Mouse (Mus musculus) gastrocnemius, adult 18-20 months (tissue): Measurements from ENCODE around the gene St5. TPM values are rescaled to one million over a fixed set of nuclear protein-coding genes. Genes with fewer than 3 reads are reported as not detected.

Experiments
- DNase-seq: peaks from one replicate; pipeline ENCODE4 v3.0.0; 2021; ENCODE audit warnings: low spot score
- total RNA-seq, 2 experiments: library from RNA; stranded (reverse); gene quantifications; 2 replicates each; pipeline ENCODE4 v1.2.3; 2021

St5 gene
- total RNA-seq, 2 experiments from 2014 or later: 6.0 to 8.2 TPM

DNA sequence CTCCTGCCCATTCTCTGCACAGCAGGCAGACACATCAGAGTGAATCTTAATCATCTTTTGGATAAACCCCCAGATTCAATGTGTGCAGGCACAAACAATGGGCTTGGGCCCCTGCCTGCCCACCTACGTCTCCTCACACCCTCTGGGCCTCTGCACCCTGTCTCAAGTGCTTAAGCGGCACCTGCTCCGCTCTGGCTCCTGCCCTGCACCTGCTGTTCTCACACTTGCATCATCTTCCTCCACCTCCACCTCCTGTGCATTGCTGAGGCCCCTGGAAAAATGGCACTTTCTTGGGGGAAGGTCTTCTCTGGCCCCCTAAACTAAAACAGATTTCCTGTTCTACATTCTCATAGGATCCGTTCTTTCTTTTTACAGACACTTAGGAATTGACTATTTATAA, 169.5 kb downstream of the St5 start:
- DNase-seq: no peak

DNA sequence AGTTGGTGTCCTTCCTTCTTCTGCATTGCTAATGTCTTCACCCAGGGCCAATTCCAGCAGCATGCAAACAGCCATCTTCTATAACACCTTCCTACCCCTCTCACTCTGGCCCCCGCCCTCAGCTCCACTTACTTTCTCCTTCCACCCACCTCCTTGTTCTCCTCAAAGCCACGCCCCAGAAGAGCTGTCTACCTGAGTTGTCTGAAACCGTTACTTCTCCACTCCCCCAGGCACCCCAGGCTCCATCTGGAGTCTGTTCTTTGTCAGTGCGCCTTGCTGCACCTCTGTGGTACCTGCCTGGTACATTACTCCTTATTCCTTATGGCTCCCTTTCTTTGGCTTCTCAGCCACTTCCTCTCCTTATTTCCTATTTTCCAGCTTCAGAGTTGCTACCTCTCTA, 170.3 kb downstream of the St5 start:
- DNase-seq: no peak

DNA sequence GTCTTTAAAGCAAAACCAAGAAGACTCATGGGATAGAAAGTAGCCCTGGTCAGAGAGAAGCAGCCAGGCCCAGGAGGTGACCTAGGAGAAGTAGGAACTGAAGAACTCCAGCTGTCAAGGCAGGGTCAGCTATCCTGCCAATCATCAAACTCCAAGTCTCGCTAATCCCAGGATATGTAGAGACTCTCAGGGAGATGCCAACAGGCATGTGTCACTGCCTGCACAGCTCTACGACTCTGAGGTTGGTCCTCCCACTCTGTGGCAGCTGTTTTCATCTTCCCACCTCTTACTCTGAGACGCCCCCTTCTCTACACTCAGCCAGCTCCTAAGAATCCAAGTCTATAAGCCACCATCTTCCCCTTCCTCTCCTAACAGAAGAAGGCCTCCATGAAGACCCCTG, 170.7 kb downstream of the St5 start:
- no peak for DNase-seq

DNA sequence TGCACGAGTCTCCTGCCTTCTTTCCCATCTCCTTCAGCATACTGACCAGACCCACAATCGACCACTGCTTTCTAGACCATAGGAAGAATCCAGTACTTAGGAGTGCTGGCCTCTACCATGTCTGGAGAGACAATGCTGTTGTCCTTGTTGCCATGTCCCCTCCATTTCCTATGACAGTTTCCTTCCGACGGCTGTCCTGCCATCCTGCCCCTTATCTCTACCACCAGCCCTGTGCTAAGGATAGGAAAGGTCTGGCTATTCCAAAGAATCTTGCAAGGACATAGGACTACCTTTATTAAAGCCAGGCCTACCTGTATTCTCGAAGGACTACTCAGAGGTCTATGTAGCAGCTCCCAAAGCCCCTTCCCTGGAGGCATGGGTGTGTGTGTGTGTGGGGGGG, 171.9 kb downstream of the St5 start:
- DNase-seq: no peak

DNA sequence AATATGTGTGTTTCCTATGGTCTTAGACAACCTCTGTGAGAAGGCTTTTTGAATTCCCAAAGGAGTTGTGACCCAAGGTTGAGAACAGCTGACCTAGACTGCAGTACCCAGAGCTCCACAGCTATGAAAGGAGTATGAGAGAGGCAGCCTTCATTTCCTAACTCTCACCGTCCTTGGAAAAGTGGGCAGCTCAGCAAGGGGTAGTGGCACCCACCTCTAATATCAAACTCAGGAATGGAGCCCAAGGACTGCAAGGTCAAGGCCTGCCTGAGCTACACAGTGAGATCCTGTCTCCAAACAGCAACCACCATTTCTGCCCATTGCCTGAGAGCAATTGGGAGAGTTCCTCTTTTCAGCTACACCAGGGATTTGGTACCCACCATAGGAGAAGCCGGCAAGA, 173.7 kb downstream of the St5 start:
- no peak for DNase-seq

DNA sequence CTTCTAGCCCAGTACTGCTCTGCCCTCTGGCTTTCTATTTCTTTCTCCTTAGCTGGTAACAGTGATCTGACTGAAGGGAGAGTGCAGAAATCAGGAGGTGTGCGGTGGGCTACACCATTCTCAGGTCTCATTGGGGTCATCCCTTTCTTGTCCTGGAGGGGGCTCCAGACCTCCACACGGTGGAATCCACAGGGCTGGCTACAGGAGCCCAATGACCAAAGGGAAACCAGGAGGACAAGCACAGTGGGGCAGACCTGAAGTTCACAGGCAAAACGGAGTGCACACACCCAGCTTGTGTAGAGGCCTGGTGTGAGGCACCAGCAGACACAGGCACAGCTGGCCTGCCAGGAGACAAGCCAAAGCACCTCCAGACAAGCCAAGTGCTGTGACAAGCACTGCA, 175.0 kb downstream of the St5 start:
- DNase-seq: peak; percentile 67

DNA sequence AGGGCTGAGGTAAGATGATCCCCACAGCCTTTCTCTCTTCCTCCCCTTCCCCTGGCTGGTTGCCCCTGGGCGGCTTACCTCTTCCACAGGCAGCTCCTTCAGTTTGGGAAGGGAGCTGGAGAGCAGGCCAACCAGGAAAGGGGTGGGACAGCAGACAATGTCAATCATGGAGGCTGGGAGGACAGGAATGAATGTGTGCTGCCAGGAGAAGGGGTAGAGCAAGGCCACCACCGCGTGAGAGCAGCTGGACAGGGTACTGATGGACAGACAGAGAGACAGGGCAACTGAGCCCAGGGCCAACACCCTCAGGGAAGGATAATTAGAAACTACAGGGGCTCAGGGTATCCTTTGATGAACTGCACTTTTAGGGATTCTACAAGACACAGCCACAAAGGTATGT, 175.9 kb downstream of the St5 start:
- DNase-seq: no peak

DNA sequence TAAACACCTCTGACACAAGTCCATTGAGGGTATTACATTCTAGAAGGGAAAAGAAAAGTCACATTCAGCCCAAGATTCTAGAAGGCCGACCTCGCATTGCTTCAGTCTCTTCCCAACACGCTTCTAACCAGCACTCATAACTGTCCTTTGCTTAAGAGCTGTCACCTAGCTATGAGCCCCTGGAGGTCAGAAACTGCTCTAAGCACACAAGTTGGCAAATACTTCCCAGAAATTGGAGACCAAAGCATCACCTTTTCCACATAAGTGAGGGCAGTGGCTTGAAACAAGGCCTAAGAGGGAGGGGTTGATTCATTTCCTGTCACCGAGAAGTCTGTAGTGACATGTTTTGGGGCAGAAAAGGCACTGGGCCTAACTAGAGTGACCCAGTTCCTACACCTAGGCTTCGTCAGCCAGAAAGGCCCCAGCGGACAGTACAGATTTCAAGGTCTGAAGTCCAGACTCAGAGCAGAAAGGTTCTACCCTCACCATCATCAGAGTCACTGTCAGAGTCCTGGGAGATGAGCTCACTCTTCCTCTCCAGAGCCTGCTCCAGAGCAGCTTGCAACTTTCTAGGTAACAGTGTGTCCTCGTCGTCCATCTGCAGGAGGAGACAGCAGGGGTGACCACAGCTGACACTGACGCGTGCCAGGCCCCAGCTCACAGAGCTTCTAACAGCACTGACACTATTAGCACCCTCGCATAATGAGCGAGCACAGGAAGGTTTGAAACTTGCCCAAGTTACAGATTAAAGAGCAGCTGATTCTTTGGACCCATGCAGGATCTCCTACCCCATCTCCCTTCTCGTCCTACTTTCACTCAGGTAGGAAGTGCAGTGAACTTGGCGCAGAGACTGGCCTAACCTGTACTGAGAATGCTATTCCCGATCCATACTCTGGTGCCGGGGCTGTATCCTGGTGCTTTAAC, 177.4 kb downstream of the St5 start:
- no peak for DNase-seq

DNA sequence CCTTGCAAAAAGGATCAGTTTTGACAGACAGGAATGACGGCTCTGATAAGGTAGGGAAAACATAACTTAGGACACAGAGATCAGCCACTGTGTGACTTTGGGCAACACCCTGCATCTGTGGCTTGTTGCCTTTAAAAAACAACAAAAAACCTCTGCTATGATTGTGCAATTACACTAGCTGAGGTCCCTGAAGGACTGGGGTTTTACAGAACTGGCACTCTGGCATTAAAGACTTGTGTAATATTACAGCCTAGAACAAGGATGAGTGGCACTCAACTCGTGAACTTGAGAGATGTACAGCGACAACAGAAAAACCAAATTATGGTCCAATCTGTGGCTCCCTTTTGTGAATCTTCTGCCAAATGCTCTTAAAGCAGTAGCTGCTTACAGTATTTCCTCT, 178.6 kb downstream of the St5 start:
- DNase-seq: no peak

DNA sequence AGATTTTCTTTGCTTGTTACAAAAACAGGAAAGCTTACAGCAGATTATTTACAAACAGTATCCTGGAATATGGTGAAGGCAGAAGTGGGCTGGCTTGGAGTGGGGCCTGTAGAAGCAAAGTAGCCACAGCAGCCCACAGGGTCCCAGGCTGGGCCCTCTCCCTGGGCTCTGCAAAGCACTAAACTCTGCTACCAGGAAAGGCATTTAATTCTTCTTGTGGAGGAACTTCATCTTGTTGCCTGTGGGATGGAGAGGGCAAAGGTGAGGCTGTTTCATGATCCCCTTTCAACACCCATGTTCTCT, 179.0 kb downstream of the St5 start:
- DNase-seq: no peak

DNA sequence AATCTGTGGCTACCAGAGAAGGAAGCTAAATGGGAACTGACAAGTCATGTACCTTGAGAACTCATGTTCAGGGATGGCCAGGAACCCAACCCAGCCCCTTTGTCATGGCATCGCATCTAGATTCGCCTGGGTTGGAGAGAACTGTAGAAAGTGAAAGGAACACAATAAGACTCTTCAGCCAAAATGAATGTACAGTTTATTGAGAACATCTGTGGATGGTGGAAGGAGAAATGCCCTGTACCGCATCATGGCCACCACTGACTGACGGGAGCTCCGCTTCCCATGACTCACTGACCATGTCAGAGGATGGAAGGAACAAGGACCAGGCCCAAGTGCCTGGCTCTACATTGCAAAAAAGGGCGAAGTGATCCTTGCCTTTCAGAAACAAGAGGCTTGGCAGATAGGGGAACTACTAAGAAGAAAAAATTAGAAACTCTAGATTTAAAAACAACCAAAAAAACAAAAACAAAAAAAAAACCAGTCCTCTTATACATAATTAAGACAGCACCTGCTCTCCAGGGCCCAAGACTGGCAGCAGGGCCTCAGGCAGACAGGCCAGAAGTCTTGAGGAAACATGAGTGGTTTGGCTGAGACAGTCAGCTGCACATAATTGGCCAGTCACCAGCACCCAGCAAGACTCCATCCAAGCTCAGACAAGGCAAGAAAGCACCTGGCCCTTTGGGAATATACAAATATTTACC, 179.5 kb downstream of the St5 start:
- DNase-seq: no peak

DNA sequence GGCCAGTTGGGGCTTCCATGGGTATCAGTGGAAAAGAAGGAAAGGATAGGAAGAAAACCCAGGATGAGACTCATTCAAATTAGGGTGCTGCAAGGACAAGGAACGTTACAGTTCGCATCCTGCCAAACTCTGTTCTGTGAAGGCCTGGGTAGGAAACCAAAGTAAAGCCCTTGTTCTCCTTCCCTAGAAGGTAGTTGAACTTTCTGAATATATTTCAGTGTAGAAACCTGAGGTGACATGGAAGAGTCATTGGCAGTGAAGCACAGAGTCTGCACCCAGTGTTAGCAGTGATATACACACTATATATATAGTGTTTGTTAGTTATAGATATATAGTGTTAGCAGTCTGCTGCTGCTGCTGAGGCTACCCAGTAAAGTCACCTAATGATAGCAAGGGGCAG, 180.1 kb downstream of the St5 start:
- DNase-seq: no peak

DNA sequence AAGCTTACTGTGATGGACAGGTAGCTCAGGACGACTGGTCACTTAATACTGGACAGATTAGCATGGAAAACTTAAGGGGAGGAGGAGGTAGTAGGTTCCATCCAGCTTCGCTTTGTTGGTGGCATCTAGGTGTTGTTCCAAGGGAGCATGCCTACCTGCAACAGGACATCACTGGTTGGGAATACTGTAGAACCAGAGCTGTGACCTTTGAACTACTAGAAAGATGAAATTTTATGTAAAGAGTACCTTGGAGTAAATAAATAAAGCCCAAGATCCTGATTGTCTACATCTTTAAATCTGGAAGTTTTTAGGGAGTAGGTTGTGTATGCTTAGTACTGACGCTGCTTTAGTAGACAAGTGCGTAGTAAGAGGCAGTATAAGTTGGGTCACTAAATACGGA, 181.3 kb downstream of the St5 start:
- DNase-seq: no peak

DNA sequence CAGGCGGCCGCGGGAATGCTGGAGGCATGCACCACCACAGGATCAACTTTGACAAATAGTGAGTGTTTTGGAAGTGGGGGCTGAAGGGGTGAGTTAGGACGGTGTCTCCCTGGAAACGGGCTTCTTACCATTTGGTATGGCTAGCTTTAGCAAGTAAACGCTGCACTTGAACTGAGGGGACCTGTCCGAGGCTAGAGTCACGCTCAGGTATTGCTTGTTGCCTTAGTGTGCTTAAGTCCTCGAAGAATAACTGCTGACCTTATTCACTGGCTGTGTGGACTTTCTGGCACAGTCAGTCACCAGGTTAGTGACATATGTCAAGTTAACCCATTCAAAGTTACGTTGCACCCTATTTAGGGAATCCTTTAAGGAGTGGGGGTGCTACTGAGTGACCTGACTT, 183.5 kb downstream of the St5 start:
- no peak for DNase-seq

DNA sequence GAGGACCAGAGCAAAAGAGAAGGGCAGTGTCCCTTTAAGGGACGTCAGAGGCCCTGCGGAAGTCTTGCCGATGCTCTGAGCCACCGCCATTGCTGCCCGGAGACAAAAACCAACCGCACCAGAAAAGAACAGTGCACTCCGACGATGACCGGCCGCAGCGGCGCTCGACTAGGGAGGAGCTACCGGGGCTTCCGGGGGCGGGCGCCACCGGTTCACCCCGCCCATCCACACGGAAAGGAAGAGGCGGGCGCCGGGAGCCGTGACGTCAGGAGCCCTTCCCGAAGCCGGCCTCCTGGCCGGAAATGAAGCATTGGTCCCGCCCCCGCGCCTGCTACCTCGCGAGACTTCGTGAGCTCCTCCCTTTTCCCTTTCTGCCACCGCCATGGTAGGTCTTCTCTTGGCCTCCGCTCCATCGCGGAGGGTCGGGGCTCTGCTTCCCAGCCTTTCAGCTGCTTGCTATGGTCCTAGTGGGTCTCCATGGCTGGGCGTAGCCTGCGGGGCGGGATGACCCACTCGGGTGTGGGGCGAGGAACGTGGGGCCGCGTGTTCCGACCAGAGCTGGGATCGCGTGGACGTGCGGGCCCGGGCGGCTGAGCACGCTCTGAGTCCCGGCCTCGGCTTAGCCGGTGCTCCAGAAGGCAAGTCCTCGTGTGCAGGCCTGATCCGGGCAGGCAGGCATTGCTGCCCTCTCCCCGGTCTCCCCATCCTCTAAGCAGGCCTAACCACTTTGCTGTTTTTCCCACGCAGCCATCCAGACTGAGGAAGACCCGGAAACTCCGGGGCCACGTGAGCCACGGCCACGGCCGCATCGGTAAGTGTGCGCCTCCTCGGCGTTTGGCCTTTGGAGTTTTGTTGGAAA, 184.3 kb downstream of the St5 start, which contains the start of gene Rpl27a:
Rpl27a (plus strand) TSS at position 310 of the 859 bp plus-strand sequence.
- peak; percentile 99 for DNase-seq

DNA sequence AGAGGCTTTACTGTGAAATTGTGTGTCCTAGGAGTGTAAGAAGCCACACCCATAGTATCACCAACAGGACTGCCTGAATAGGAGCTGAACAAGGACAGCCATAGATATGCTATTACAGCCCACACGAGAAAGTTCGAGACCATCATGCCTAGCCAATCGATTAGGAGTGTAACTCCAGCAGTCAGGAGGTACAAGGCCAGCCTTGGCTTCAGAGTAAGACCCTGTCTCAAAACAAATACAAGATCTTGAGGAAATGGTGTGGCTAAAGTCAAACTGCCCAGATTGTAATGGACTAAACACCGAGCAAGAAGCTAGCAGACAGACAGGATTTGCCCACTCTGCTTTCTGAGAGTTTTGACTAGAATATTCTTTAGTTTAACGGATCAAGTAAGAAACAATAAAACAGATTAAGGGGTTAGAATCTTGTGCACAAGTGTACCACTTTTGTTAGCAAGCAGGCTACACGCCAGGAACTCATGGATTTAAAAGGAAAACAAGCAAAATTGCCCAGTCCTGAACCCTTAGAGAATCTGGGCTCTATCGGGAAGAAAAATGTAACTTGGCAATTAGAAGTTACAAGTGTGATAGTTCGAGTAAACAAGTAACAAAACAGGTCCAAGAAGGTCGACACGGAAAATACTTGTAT, 185.2 kb downstream of the St5 start:
- DNase-seq: peak; percentile 25

DNA sequence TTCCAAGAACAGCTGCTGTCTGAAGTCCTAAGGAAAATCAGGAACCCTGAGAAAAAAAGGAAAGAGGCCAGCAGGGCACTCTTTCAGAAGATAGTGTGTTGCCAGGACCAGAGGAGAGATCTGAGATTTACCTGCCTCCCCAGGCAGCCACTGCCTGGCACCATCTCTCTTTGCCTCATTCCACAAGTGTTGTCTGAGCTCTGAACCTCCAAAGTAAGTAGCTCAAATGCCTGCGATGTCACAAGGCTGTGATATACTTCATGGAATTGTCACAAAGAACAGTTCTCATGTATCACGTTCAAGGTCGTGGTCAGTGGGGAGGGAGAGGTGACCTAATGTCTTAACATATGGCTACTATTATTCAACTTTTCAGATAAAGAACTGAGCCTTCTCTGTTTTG, 186.9 kb downstream of the St5 start:
- no peak for DNase-seq

DNA sequence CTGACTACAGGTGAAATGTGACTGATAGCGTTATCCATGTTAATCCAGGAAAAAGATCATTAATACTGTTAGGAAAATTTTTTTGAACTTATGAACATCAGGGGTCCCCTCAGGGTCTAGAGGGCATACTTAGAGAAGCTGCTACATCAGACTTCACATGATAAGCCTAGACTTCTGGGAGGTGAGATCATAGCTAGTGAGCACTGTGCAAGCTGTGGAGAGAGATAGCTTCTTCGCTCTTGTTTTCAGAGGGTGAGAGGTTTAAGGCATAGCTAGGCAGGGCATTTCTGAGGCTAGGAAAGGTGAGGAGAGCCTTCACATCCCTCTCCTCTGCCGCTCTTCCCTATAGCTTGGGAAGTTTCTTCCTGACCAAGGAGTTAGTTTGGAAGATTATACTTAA, 191.6 kb downstream of the St5 start:
- no peak for DNase-seq

DNA sequence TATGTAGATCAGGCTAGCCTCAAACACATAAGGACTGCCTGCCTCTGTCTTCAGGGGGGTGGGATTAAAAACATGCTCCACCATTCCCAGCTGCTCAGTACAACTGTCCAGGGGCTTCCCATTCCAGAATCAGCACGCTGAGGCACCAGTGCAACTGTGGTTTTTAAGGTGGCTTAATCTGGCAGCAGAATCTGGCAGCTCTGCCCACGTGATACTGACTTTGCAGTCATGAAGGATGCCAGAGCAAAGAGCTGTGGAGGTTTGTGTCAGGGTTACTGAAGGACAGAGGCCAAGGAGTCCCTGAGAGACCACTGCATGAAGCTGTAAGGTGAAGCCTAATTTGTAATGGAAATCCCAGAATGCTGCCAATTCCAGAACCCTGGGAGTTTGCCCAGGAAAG, 192.6 kb downstream of the St5 start:
- DNase-seq: no peak

DNA sequence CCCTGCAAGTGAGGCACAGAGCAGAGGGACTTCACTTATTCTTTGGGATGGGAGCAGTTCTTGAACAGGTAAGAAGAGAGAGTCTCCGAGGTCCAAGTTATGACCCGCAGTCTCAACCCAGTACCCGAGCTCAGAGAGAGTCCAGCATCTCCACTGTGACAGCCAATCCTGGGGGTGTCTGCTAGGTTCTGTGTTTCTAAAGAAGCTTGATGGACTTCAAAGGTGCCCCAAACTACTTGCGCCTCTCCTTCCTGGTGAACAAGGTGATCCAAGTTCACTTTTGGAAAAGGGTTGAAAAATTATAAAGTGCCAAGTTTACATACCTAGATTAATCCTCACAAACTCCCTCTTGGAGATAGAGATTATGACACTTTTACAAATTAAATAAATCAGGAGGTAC, 195.4 kb downstream of the St5 start, which contains the start of gene Trim66:
Trim66 (minus strand) TSS at position 101 of the 400 bp plus-strand sequence.
- no peak for DNase-seq

DNA sequence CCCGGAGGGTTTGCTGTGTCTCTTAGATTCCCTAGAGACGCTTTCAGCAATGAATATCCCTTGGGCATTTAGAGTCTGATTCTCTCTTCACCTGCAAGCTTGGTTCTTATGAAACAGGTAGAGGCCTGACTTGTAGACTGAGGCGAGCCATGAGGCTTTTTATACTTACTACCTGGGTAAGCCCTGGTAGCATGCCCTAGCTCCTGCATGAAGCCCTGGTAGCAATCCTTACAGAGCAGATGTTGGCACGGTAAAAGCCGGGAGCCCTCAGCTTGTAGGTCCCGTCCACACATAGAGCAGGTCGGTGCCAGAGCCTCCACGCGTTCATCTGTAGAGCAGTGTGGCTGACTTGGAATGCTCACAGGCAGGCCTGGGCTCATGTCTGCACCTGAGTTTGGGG, 195.8 kb downstream of the St5 start:
- DNase-seq: no peak

DNA sequence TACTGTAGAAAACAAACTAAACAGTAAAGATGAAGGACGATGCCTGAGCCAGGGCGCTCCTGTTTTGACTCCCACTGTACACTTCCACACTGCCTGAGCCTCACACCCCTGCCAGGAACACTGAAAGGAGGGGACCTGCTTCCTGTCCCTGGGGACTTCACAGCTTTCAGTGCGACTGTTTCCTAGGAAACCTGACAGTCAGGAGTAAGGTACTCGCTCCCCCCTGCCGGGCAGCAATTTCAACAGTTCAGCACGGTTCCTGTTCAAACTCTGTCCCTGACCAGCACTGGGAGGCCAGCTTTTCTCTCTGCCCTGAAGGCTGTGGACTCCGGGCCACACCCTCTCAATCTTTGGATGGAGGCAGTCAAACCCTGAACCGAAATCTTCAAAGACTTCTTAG, 196.3 kb downstream of the St5 start:
- no peak for DNase-seq
